Mouse (Mus musculus) hindbrain, embryonic 16.5 days (tissue): ENCODE measurements at regions not wholly inside any gene's neighbourhood (a gene's known extent, or its start where the extent isn't known, plus 50 kb on each side); places are given as distances from the start of the nearest gene placed in this dataset.
"Not testable (repeated sequence)": the region's sequence is repeated elsewhere in the genome, so short reads cannot be mapped to it uniquely, and the experiment has no call there.

Experiments
- ATAC-seq: fragments of 200-750 bp; cut with Nextera tagmentation; 2 replicates; pipeline ENCODE4 v1.8.0; 2017; ENCODE audit warnings: moderate TSS enrichment, moderate library complexity
- H3K27ac ChIP-seq: fragments of 300-500 bp; sonication (generic); 2 replicates; pipeline ENCODE4 v1.5.1; 2014; ENCODE audit warnings: low read depth, mild to moderate bottlenecking, control low read depth, low read length, moderate library complexity
- H3K27me3 ChIP-seq: fragments of 300-500 bp; sonication (generic); replicated peaks from 2 replicates; pipeline ENCODE4 v1.6.1; 2014; ENCODE audit warnings: low read length; ENCODE audit not compliant: control insufficient read depth, insufficient read depth
- H3K36me3 ChIP-seq: fragments of 300-500 bp; sonication (generic); 2 replicates; pipeline ENCODE4 v1.6.1; 2014; ENCODE audit warnings: mild to moderate bottlenecking, low read length, moderate library complexity, mixed read lengths; ENCODE audit not compliant: control insufficient read depth, insufficient read depth
- H3K4me1 ChIP-seq: fragments of 300-500 bp; sonication (generic); 2 replicates; pipeline ENCODE4 v1.6.1; 2014; ENCODE audit warnings: low read depth, low read length; ENCODE audit not compliant: control insufficient read depth, insufficient read depth
- H3K4me2 ChIP-seq: fragments of 300-500 bp; sonication (generic); 2 replicates; pipeline ENCODE4 v1.6.1; 2014; ENCODE audit warnings: mild to moderate bottlenecking, low read length, control low read depth, moderate library complexity
- H3K4me3 ChIP-seq: fragments of 300-500 bp; sonication (generic); 2 replicates; pipeline ENCODE4 v1.5.1; 2014; ENCODE audit warnings: mild to moderate bottlenecking, low read length, control low read depth, moderate library complexity
- H3K9ac ChIP-seq: fragments of 300-500 bp; sonication (generic); 2 replicates; pipeline ENCODE4 v1.6.1; 2014; ENCODE audit warnings: low read depth, mild to moderate bottlenecking, control low read depth, low read length, moderate library complexity
- H3K9me3 ChIP-seq: fragments of 300-500 bp; sonication (generic); 2 replicates; pipeline ENCODE4 v1.6.1; 2014; ENCODE audit warnings: mild to moderate bottlenecking, low read length, moderate library complexity; ENCODE audit not compliant: control insufficient read depth
- WGBS: fragments of 180-500 bp; shearing (Covaris S2); extraction: QIAGEN DNeasy Blood & Tissue Kit; methylation state at CpG from one replicate; pipeline ENCODE4 v1.1.7; 2014; 5-methylcytosine and 5-hydroxymethylcytosine counted together

GRCm38 (mm10) chr5:75410240-75411186 lies 164.2 kb upstream of the Kit start:
- Histone ChIP-seq H3K27me3 (no peaks in the 10 kb centered on the region), H3K4me2 (no peak overlapping the region; the same call in 1 of the 2 replicates), H3K9ac (no peak overlapping the region), H3K4me3 (no peak overlapping the region), H3K27ac (no peak overlapping the region), H3K4me1 (no peaks in the 10 kb centered on the region), H3K9me3 (no peaks in the 10 kb centered on the region), H3K36me3 (no peaks in the 10 kb centered on the region)
- no peak for ATAC-seq
- WGBS = 61% methylated on average over 24 of the region's 24 CpGs

- not testable (repeated sequence) for H3K4me2 ChIP-seq, H3K36me3 ChIP-seq, H3K4me3 ChIP-seq, H3K4me1 ChIP-seq, H3K27me3 ChIP-seq, H3K9ac ChIP-seq, H3K27ac ChIP-seq, ATAC-seq, H3K9me3 ChIP-seq
- WGBS = 85% methylated on average over 1 of the region's 2 CpGs
These were observed 155.4 kb upstream of the Kit start for GRCm38 (mm10) chr5:75419282-75419681.

GRCm38 (mm10) chr5:75432885-75433284 lies 141.8 kb upstream of the Kit start:
- no peak for ATAC-seq
- no peaks in the 10 kb centered on the region for H3K9me3 ChIP-seq
- H3K36me3 ChIP-seq = no peaks in the 10 kb centered on the region
- no peaks in the 10 kb centered on the region for H3K27me3 ChIP-seq
- no peak overlapping the region for H3K4me3 ChIP-seq
- no peak overlapping the region for H3K4me2 ChIP-seq
- no peak overlapping the region for H3K9ac ChIP-seq
- WGBS = 93% methylated on average over 2 of the region's 2 CpGs
- peaks cover 6% of the 10 kb centered on the region for H3K4me1 ChIP-seq
- H3K27ac ChIP-seq = no peak overlapping the region

- no peak overlapping the region for H3K27ac ChIP-seq
- no peaks in the 10 kb centered on the region for H3K9me3 ChIP-seq
- ATAC-seq = no peak
These were observed 136.8 kb upstream of the Kit start for GRCm38 (mm10) chr5:75437924-75438323.

GRCm38 (mm10) chr5:75444024-75444604 lies 130.6 kb upstream of the Kit start:
- Histone ChIP-seq H3K4me2 (no peak overlapping the region), H3K27ac (no peak overlapping the region), H3K9ac (no peak overlapping the region), H3K4me1 (no peaks in the 10 kb centered on the region; the same call in 1 of the 2 replicates), H3K4me3 (no peak overlapping the region), H3K27me3 (no peaks in the 10 kb centered on the region), H3K9me3 (no peaks in the 10 kb centered on the region), H3K36me3 (no peaks in the 10 kb centered on the region)
- peak; percentile 37; the same call in 1 of the 2 replicates for ATAC-seq
- 47% methylated on average over 3 of the region's 3 CpGs for WGBS

More at GRCm38 (mm10) chr5:75437924-75438323, 136.8 kb upstream of the Kit start:
- Histone ChIP-seq H3K36me3 (no peaks in the 10 kb centered on the region), H3K27me3 (no peaks in the 10 kb centered on the region), H3K9ac (no peak overlapping the region), H3K4me3 (no peak overlapping the region), H3K4me1 (no peaks in the 10 kb centered on the region), H3K4me2 (no peak overlapping the region)
- WGBS = 69% methylated on average over 5 of the region's 5 CpGs

GRCm38 (mm10) chr5:75446386-75446785 lies 128.3 kb upstream of the Kit start:
- Histone ChIP-seq H3K9ac (no peak overlapping the region), H3K4me2 (no peak overlapping the region), H3K36me3 (no peaks in the 10 kb centered on the region), H3K9me3 (no peaks in the 10 kb centered on the region), H3K4me1 (peaks cover 7% of the 10 kb centered on the region; the same call in 1 of the 2 replicates), H3K27ac (no peak overlapping the region), H3K4me3 (no peak overlapping the region), H3K27me3 (no peaks in the 10 kb centered on the region)
- ATAC-seq = no peak
- WGBS = 87% methylated on average over 1 of the region's 1 CpGs

- Histone ChIP-seq H3K36me3 (no peaks in the 10 kb centered on the region), H3K4me2 (no peak overlapping the region), H3K27ac (no peak overlapping the region), H3K4me1 (peaks cover 8% of the 10 kb centered on the region), H3K27me3 (no peaks in the 10 kb centered on the region), H3K9ac (no peak overlapping the region), H3K4me3 (no peak overlapping the region), H3K9me3 (no peaks in the 10 kb centered on the region)
- 39% methylated on average over 21 of the region's 21 CpGs for WGBS
- ATAC-seq = peak; percentile 53
These were observed 124.7 kb upstream of the Kit start for GRCm38 (mm10) chr5:75449913-75450525.

- WGBS = 60% methylated on average over 9 of the region's 9 CpGs
- H3K9me3 ChIP-seq = no peaks in the 10 kb centered on the region
- ATAC-seq = no peak; the same call in 1 of the 2 replicates
- no peaks in the 10 kb centered on the region for H3K36me3 ChIP-seq
- no peak overlapping the region for H3K27ac ChIP-seq
- no peak overlapping the region for H3K4me3 ChIP-seq
- peaks cover 9% of the 10 kb centered on the region for H3K4me1 ChIP-seq
- H3K4me2 ChIP-seq = no peak overlapping the region
- H3K27me3 ChIP-seq = no peaks in the 10 kb centered on the region
- H3K9ac ChIP-seq = no peak overlapping the region
These were observed 124.2 kb upstream of the Kit start for GRCm38 (mm10) chr5:75450564-75450963.

- ATAC-seq = no peak
- H3K4me1 ChIP-seq = peaks cover 9% of the 10 kb centered on the region
- no peak overlapping the region for H3K27ac ChIP-seq
- WGBS = 71% methylated on average over 5 of the region's 5 CpGs
- no peak overlapping the region for H3K9ac ChIP-seq
- H3K36me3 ChIP-seq = no peaks in the 10 kb centered on the region
- no peaks in the 10 kb centered on the region for H3K27me3 ChIP-seq
- H3K4me3 ChIP-seq = no peak overlapping the region
- no peaks in the 10 kb centered on the region for H3K9me3 ChIP-seq
- no peak overlapping the region for H3K4me2 ChIP-seq
These were observed 123.6 kb upstream of the Kit start for GRCm38 (mm10) chr5:75451081-75451480.
